Mouse (Mus musculus): ENCODE results near the gene Itfg2.

The Itfg2 gene

DNA sequence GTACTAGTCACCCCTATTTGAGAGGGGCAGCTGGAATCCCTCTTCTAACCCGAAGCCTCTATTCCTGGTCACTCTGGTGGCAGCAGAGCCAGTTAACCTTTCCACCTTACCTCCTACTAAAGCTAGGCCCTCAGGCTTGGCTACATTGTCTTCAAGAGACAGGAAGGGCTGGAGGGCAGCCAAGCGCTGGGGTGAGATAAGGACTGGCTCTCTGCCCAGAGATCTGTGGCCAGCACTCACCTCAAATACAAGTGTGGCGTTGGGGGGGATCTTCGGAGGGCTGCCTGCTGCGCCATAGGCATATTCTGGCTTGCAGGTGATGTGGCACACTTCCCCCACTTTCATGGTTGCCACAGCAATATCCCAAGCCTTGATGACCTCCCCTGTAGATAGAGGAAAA is 10.7 kb upstream of the Itfg2 start:
- no peak for DNase-seq (ENCODE audit: low read depth, low spot score)

GRCm38 (mm10) chr6:128433566-128433965 is 8.8 kb upstream of the Itfg2 start:
- no peak for DNase-seq (ENCODE audit: low read depth, low spot score)

DNA sequence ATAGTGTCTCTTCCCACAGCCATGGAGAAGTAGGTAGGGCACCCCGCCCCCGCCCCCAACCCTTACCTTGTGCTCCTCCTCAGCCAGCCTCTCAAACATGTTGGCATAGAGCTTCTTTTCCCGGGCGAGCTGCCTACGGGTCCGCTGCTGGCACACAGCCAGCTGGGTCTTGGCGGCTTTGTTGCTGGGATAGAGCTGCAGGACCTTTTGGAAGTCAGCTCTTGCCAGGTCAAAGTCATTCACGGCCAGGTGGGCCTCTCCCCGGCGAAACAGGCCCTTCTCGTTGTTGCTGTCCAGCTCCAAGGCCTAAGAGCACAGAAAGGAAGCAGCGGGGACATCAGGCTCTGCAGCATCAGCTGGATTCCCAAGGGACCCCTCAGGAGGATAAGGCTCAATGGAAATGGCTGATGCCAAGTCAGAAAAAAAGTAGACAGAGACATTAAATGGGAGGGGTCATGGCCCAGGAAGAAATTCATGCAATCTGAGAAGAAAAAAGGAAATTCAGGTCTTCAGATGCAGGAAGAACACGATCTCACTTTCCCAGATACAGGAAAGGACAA is 7.7 kb upstream of the Itfg2 start:
- DNase-seq (ENCODE audit: low read depth, low spot score), result no peak

DNA sequence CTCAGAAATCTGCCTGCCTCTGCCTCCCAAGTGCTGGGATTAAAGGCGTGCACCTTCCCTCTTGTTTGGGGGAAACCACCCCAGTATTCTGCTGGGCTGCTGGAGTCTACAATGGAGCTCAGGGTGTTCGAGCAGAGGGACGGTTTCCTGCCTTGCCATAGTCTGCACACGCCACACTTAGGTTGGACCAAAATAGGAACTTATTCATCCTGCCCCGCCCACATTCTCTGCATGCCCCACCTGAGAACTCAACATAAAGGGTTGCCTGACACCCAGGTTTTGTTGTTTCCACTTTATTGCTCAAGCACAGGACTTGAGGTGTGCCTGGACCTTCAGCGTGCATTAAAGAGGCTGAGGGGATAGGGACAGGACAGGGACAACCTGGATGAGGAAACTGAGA is 5.1 kb upstream of the Itfg2 start:
- no peak for DNase-seq (ENCODE audit: low read depth, low spot score)

GRCm38 (mm10) chr6:128429300-128429699 is 4.6 kb upstream of the Itfg2 start:
- DNase-seq (ENCODE audit: low read depth, low spot score), result no peak

DNA sequence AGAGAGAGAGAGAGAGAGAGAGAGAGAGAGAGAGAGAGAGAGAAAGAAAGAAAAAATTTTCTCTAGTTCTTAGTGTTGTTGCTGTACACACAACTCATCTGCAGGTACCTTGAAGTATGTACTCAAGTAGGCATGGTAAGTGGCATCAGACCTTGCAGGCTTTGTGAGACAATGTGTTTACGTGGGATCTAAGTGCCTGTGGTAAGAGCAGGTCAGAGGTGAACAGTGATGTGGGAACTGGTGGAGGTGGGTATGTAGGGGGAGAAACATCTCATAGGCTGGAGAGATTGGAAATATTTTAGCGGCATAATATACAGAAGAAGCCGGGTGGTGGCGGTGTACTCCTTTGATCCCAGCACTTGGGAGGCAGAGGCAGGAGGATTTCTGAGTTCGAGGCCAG is 2.8 kb upstream of the Itfg2 start:
- no peak for DNase-seq (ENCODE audit: low read depth, low spot score)

DNA sequence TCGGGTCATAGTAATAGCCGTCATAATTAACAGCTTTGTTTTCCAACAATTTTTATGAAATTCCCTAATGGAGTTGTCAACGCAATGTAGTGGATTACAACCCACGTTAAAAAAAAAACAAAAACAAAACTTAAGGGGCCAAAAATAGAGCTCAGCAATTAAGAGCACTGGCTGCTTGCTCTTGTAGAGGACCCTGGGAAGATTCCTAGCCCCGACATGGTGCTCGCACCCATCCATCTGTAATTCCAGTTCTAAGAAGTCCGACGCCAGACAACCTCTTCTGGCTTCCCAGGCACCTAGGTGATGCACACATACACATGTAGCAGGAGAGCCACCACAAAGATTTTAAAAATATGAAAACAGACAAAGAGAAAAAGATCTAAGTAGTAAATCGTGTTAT is 315 bp upstream of the Itfg2 start:
- DNase-seq (ENCODE audit: low read depth, low spot score), result no peak

DNA sequence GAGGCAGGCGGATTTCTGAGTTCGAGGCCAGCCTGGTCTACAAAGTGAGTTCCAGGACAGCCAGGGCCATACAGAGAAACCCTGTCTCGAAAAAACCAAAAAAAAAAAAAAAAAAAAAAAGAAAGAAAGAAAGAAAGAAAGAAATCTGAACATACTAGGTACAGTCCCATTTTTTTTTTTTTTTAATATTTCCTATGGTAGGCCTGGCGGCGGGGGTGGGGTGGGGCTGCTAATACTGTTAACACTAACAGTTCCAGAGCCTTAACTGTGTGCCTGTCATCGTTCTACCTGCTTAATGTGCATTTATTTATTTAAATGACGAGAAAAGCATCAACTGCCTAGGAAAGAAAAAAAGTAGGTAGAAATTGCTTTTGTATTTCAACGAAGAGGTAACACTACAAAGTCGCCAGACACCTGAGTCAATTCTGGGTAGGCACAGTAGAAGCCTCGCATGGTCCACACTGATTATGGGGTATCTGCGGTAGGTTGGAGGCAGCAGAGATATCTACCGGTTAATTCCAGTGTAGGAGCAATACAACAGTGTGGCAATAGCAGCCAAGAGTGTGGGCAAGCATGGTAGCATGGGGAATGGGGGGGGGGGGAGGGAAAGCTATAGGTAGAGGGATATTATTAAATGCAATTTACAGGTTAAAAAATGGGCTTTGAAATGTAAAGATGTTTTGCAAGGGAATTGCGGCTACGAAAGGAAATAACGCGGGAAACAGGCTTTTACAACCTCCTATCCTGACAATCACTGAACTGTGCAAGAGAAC is 1.0 kb downstream of the Itfg2 start:
- peak; percentile 16 for DNase-seq (ENCODE audit: low read depth, low spot score)

GRCm38 (mm10) chr6:128421480-128421879 is 3.3 kb downstream of the Itfg2 start:
- DNase-seq (ENCODE audit: low read depth, low spot score), result no peak

- no peak for DNase-seq (ENCODE audit: low read depth, low spot score)
Observed at GRCm38 (mm10) chr6:128421036-128421435, 3.7 kb downstream of the Itfg2 start.

GRCm38 (mm10) chr6:128418076-128418475 is 6.7 kb downstream of the Itfg2 start:
- DNase-seq (ENCODE audit: low read depth, low spot score), result no peak

GRCm38 (mm10) chr6:128416169-128416568 is 8.6 kb downstream of the Itfg2 start:
- DNase-seq (ENCODE audit: low read depth, low spot score), result no peak

DNA sequence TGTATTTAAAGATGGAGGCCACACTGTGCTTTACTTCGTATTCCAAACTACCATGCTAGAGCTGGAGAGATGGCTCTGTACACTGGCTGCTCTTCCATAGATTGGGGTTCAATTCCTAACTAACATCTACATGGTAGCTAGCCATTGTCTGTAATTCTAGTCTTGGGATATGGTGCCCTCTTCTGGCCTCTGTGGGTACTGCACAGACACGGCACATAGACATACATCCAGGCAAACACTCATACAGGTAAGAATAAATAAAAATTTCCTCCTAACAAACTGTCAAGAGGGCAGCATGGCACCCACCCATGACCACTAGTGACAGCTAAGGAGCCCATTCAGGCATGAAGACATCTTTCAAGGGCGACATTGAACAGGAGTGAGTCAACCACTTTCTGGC is 13.6 kb downstream of the Itfg2 start:
- peak; percentile 82 for DNase-seq (ENCODE audit: low read depth, low spot score)

DNA sequence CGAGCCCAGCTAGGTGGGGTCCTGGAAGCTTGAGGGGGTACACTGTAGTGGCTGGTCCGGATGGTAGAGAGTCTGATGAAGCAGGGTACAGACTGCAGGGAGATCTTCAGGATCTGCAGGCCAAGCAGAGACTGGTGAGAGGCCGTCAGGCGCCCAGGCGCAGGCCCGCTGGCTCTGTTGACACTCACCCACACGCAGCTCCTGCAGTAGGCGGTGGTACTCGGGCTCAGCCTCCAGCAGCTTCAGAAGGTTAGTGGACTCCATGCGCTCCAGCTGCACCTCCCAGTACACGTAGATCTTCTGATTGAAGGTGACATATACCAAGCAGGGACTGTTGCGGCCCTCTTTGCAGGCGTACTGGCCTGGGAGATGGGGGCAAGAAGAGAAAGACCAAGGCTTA is 14.4 kb downstream of the Itfg2 start:
- DNase-seq (ENCODE audit: low read depth, low spot score), result no peak

DNA sequence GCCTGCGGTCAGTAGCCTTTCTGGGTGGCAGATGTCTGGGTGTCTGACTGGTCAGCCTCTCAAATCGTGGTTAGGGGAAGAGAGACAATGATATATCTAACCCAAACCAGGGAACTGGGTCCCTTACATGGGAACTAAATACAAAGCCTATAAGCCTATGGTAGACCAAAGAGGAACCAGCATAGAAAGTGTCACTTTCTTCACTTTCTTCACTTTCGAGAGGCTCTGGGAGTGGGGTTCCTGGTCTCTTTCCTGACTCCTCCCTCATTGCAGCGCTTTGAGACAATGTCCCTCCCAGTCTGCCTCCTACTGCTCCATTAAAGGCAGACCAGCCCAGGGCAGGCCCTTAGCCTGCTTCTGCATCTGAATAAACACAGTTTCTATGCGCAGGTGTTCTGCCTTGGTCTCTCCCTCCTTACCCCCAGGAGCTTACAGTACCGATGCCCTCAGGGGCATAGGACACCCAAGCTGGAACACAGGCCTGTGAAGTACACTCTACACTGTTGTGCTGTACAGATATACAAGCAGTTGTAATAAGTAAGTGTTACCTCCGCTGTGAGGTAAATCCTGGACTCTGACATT is 16.1 kb downstream of the Itfg2 start:
- no peak for DNase-seq (ENCODE audit: low read depth, low spot score)

DNA sequence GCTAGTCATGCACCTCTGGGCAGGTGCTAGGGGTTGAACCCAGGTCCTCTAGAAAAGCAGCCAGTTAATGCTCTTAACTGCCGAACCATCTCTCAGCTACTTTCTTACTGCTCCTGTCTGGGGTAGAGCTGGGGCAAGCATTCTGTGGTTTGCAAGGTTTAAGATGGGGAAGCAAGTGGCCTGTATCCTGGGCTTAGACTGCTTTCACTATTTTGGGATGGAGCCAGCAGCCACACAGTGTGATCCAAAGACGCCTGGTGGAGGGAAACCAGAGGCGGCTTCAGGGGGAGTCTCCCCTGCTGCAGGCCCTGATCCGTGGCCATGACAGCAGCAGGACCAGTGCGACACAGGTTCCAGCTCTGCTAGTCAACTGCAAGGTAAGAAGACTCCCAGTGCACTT is 20.0 kb downstream of the Itfg2 start:
- DNase-seq (ENCODE audit: low read depth, low spot score), result no peak

DNA sequence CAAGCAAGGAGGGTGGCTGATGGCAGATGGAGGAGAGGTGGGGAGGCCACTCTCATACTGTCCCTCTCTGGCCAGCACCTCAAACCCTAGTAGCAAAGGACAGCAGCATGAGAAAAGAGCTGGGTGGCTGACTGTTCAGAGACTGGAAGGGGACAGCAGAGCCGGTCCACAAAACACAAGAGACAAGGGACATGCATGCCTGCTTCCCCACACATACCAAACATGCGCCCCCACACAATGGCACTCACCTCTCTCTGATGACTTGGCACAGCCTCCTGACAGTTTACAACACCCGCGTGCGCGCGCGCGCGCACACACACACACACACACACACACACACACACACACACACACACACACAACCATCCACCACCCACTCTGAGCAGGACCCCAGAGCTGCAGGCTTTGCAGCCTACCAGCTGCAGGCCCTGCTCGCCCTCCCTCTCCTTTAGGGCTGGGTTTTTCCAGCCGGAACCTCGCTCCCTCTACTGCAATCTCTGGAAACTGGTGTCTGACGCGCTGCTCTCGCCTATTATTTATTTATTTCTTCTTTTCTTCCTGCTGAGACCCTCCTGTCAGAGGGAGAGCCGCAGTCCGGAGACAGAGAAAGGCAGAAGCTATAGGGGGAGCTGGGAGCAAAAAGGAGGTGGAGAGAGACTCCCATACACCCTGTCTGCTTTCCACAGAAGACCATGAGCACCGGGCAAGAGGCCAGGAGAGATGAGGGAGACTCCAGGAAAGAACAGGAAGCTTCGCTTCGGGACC is 25.1 kb downstream of the Itfg2 start:
- no peak for DNase-seq (ENCODE audit: low read depth, low spot score)

DNA sequence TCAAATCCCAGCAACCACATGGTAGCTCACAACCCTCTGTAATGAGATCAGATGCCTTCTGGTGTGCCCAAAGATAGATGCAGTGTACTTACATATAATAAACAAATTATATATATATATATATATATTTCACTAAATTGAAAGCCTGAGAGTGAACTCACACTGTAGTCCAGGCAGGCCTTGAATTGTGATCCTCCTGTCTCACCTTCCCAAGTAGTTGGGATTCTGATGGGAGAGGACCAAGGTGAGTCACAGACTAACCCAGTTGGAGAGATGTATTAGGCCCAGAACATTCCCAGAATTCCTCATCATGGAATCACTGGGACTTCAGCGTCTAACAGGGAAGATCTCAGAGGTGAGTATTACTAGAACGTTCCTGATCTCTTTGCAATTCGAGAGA is 25.7 kb downstream of the Itfg2 start, which contains the start of gene Nrip2:
TSS of gene Nrip2 (plus strand) at position 301 of the 400 bp plus-strand sequence.
- no peak for DNase-seq (ENCODE audit: low read depth, low spot score)

GRCm38 (mm10) chr6:128397574-128398261 is 27.0 kb downstream of the Itfg2 start:
- no peak for DNase-seq (ENCODE audit: low read depth, low spot score)

GRCm38 (mm10) chr6:128390683-128391082 is 34.0 kb downstream of the Itfg2 start:
- DNase-seq (ENCODE audit: low read depth, low spot score), result no peak

DNA sequence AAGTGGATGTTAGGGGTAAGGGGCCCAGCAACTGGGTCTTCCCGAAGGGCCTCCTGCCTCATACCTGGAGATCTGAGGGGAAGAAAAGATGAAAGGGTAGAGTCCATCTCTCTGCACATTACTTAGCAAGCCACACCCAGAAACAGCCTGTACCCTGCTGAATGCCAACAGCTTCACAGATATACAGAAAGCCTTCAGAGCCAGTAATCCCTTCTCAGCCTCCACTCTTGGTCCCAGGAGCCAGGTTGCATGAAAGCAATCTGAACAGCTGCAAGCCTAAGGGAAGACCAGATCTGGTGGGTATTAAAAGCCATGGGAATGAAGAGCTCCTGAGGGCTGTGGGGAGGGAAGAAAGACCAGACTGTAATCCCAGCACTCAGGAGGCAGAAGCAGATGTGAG is 35.5 kb downstream of the Itfg2 start:
- no peak for DNase-seq (ENCODE audit: low read depth, low spot score)

DNA sequence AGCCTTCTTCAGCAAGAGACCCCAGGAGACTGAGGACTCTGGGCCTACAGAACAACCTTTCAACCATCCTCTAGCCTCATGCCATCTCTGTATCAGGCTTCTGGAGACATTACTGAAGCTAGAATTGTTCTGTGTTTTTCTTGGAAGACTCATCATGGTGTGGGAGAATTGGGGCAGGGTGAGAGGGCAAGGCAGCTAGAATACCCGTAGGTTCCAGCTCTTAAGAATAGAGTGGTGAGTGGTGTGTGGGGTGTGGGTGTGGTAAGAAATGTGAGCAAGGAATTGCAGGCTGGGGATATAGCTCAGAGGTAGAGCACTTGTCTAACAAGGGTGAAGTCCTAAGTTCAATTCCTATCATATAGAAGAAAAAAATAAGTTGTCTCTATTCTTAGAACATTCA is 39.7 kb downstream of the Itfg2 start:
- no peak for DNase-seq (ENCODE audit: low read depth, low spot score)
